Mouse (Mus musculus) mouse trophoblast stem cell (cell line): ENCODE data around the gene Gm17606.

Source experiments
- in situ Hi-C, 2 experiments: fragments of 300-500 bp; cut with MseI, MboI; formaldehyde crosslinking; loops; 2 replicates in 1 of 2; 3 replicates in 1 of 2; pipeline ENCODE4 v1.15.1; 2025

Gene Gm17606

GRCm38 (mm10) chr14:54664477-54665222 lies 23.9 kb downstream of the Gm17606 start:
- in situ Hi-C loops, result no loop called here

GRCm38 (mm10) chr14:54669381-54669780 lies 28.6 kb downstream of the Gm17606 start:
- in situ Hi-C loops, result no loop called here

- in situ Hi-C loops, result no loop called here
Measured at GRCm38 (mm10) chr14:54674317-54674716, 33.6 kb downstream of the Gm17606 start.

- in situ Hi-C loops, result no loop called here
Measured at GRCm38 (mm10) chr14:54676290-54676689, 35.5 kb downstream of the Gm17606 start.

GRCm38 (mm10) chr14:54678657-54679304 lies 38.0 kb downstream of the Gm17606 start:
- in situ Hi-C loops, result no loop called here

- in situ Hi-C loops, result no loop called here
Measured at GRCm38 (mm10) chr14:54682396-54682795, 41.6 kb downstream of the Gm17606 start.

- in situ Hi-C loops, result no loop called here
Measured at GRCm38 (mm10) chr14:54685471-54685870, 44.7 kb downstream of the Gm17606 start.

- in situ Hi-C loops, result no loop called here
Measured at GRCm38 (mm10) chr14:54686063-54686521, 45.3 kb downstream of the Gm17606 start, which contains the start of gene 1700123O20Rik. TSS of gene 1700123O20Rik (plus strand) at chr14:54686216.

- in situ Hi-C loops, result no loop called here
Measured at GRCm38 (mm10) chr14:54686522-54687143, 45.9 kb downstream of the Gm17606 start, which contains the start of gene Acin1. TSS of gene Acin1 (minus strand) at chr14:54686931.

- in situ Hi-C loops, result no loop called here
Measured at GRCm38 (mm10) chr14:54687251-54687650, 46.5 kb downstream of the Gm17606 start.

- in situ Hi-C loops, result no loop called here
Measured at GRCm38 (mm10) chr14:54695042-54695441, 54.3 kb downstream of the Gm17606 start.

- in situ Hi-C loops, result no loop called here
Measured at GRCm38 (mm10) chr14:54696752-54697151, 56.0 kb downstream of the Gm17606 start.
